Mouse (Mus musculus) regulatory T cell (primary cell): ENCODE measurements around the gene Rbm43.

Source experiments
- in situ Hi-C: fragments of 300-600 bp; cut with MboI, MseI; formaldehyde crosslinking; loops from one replicate; pipeline ENCODE4 v1.15.1; 2025; ENCODE audit warnings: high pct_unique_total_duplicates

Gene Rbm43

DNA sequence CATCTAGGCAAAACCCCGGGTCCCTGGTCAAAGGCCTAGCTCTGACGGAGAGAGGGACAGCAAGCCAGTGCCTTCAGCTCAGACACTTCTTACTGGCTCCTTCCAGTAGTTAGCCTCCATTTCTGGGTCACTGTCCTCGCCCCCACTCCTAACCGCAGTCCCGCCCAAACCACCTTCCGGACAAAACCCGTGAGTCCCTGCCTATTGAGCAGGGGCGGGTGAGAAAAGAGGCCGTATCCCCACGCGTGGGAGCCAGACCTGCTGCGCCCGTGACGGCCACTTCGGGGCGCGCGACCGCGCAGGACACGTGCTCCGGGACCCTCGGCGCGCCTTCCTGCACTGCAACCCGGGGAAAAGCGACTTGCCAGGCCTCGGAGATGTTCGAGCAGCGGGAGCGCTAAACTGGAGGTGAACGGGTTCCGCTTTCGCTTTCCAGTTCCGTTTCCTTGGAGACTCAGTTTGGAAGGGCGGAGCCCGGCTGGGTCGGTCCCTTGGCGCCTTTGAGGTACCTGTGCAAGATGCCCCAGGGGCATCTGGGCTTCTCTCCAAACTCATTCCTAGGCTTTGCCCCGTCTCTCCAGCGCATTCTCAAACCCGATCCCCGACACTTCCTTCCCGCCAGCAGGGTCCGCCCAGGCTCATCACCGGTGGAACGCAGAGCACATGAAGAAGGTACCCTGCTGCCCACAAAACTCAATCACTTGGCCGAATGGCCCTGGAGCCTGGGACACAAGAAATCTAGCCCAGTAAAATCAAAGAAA, at the start of gene Rbm43:
Rbm43 (minus strand) TSS at position 590 of the 761 bp plus-strand sequence.
- in situ Hi-C loops: no loop called here

- in situ Hi-C loops: no loop called here
These were observed 47.3 kb upstream of the Rbm43 start for GRCm38 (mm10) chr2:51982288-51982687.

DNA sequence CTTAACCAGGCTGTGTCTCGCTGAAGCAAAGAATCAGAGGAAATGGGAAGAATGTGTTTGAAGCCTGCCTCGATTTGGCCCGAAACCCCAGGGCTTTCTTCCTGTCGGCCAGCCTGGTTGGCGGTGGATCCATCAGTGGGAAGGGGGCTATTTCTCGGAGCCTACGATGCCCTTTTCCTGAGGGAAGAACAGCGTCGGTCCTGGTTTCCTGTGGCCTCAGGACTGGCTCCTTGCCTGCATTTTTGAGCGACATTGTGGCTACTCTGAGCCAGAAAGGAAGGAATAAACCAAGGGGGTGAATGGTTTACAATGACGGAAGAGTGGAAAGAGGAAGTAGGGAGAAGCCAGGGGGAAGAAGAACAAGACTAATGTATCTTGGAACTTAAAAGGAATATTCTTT, 46.7 kb upstream of the Rbm43 start:
- in situ Hi-C loops: no loop called here

- in situ Hi-C loops: no loop called here
These were observed 38.5 kb upstream of the Rbm43 start, which contains the start of gene Nmi for GRCm38 (mm10) chr2:51973410-51973968. Gene Nmi, minus strand, starts transcription at chr2:51973494.

DNA sequence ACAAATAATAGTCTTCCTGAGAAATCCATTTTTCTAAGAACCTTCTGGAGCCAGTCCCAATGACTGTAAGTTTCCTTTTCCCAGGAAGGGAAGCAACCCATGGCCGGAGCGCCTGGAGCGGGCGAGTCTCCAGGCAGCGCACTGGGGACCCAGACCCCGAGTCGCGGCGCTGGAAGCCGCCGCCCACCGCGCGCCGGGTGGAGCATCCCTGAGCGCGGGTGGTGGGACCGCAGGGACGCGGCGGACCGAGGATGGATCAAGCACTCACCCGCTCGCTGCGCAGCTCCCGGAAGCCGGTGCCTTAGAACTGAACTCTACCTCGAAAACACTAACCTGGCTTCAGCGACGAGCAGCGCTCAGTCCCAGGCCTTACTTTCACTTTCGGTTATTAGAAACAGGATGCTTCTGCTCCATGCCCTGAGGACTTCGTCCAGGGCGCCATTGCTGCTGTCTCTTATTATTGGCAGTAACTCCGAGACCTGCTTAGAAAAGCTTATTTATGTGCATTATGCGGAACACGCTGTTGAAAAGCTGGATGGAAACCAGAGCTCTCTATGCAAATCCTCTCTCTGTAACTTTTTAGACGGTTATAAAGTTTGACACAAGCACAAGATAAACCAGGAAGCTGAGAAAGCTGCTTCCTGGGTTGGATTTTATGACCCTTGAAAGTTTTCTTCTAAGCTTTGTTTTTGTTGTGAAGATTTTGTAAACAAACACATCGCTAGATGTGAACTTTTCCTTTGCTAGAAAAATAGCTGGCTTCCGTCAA, 37.9 kb upstream of the Rbm43 start:
- in situ Hi-C loops: no loop called here

DNA sequence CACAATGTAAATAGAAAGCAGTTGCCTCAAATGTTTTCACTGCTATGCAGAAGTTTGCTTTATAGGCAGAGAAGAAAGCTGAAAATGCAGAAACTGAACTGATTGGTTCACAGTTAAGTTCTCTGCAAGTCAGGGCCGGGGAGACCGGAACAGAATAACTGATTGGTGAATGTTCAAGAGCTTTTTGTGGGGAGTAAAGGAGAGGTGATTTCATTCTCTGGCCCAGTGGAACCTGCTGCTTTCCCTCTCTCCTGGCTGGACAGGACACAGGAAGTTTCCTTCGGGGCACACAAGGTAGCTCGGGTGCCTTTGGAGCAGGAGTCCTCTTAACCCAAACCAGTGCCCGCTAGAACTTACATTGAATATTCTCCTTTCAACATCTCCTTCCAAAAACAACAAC, 37.2 kb upstream of the Rbm43 start:
- in situ Hi-C loops: no loop called here

DNA sequence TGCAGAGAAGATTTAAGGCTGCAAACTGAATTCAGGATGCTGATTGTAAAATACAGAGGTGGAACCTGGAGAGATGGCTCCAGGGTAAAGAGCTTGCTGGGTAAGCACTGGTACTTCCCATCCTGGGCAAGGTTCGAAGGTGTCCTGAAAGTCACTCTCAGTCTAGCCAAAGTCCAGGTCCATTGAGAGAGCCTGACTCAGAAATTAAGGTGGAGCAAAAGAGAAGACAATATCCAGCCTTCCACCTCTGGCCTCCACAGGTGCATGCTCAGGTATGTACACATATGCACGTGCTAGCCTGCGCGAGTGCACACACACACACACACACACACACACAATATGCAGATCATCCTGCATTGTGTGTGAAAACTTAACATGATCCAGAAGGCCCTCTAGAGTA, 35.9 kb upstream of the Rbm43 start:
- in situ Hi-C loops: no loop called here

DNA sequence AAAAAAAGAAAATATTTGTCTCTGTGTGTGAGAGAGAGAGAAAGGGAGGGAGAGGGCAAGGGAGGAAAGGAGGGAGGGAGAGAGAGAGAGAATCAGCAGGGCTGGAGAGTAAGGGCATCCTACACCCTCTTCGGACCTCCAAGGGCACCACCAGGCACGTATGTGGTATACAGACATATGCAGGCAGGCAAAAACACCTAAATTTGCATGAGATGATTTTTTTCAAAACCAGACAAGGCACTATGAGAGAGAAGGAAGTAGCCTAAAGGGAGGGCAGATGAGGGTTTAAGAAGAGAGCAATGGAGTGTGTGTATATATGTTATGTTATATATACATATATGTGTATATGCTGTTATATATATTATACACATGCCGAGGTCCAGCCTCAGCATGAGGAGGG, 32.3 kb upstream of the Rbm43 start:
- in situ Hi-C loops: no loop called here

DNA sequence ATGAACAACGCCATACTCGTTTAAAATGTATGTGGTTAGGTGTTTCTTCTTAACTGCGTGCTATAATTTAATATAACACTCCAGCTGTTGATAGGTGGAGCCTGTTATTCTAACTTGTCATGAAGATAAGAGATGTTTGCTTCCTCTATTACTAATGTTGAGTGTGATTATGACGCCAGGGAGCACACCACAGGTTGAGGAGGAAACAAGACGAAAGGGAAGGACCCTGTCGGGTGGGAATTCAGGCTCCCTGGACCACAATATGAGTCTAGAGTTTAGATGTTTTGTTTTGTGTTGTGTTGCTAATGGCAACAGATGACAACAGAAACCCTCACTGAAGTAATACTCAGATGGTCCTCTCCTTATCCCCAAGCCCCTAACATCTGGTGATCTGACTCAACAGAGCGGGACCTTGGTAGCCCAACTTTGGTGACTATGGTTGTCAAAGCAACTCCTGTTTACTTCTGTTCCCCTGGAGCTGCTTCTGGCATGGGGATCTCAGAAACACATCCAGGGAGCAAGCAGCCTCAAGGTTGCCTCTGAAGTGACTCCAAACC, 18.8 kb upstream of the Rbm43 start:
- in situ Hi-C loops: loop anchor here (5.0 kb wide), 1 partner anchor 69 kb away; no protein-coding TSS in a partner anchor

- in situ Hi-C loops: loop anchor here (5.0 kb wide), 1 partner anchor 71 kb away; no protein-coding TSS in a partner anchor
These were observed 15.9 kb upstream of the Rbm43 start for GRCm38 (mm10) chr2:51950876-51951275.

- in situ Hi-C loops: no loop called here
These were observed 13.3 kb upstream of the Rbm43 start for GRCm38 (mm10) chr2:51948105-51948830.

DNA sequence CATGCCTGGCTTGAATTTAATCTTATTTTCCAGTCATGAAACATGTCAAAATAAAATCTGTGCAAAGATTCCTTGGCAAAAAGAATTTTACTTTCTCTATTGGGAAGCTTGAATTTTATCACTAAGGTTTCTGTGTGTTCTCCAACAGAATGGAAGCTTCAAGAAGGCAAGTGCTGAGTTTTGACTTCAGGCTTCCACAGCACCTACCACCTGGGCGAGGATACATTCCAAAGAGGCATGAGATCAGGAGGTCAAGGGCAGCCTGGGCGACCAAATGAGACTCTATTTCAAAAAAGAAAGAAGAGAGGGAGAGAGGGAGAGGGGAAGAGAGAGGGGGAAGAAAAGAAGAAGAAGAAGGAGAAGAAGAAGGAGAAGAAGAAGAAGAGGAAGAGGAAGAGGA, 10.8 kb upstream of the Rbm43 start:
- in situ Hi-C loops: no loop called here

DNA sequence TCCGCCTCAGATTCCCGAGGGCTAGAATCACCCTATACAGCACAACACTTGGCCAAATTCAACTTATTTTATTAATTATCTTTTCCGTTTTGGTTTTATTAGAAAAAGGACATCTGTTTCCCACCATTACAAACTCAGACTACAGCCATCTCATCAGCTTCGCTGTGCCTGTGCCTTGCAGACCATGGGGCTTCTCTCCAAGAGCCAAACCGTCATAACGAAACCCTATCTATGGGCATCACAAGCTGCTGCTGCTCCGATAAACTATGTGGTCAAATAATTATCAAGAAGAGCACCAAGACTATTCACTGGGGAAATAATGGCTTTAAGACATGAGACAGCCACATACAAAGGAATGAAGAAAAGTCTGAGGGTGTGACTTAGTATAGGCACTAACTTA, 6.9 kb upstream of the Rbm43 start:
- in situ Hi-C loops: no loop called here

DNA sequence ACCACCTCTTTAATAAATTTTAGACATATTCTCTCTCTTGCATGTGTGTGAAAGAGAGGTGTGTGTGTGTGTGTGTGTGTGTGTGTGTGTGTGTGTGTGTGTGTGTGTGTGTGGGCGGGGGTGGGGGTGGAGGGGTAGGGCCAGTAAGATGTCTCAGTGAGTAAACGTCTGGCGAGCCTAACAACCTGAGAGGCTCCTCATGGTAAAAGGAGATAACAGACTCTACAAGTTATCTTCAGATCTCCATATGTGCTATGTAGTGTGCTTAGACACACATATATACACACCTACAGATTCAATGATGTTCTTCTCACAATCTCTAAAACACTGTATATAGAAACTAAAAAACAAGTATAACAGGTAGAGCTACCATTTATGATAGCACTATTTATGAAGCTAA, 3.8 kb upstream of the Rbm43 start:
- in situ Hi-C loops: no loop called here

DNA sequence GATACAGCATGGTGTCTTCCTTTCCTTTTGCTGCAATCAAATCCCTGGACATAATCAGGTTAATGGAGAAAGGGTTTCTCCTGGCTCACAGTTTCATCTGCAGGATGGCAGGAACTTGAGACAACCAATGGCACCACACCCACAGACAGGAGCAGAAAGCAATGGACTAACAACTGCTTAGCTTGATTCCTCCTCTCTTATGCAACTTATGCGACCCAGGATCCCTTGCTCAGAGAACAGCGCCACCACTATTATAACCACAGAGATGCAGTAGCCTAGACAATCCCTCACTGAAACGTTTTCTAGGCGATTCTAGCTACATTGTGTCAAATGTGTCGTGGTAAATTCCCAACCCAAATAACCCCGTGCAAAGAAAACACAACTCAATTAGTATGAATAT, 2.0 kb upstream of the Rbm43 start:
- in situ Hi-C loops: no loop called here

- in situ Hi-C loops: no loop called here
These were observed 1.6 kb upstream of the Rbm43 start for GRCm38 (mm10) chr2:51936585-51936984.

DNA sequence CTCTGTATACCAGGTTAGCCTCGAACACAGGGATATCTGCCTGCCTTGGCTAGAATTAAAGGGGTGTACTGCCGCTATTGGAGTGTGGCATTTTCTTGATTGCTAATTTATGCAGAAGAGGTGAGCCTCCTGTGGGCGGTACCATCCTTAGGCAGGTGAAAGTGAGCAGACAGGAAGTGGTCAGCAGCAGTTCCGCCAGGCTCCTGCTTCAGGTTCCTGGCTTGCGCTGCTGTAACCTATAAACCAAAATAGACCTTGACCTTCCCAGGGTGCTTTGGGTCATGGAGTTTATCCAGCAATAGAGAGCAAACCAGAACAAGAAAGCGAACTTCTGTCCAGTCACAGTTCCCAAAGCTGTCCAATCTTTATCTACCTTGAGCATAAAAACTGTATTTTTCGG, 958 bp upstream of the Rbm43 start:
- in situ Hi-C loops: no loop called here

GRCm38 (mm10) chr2:51933341-51934134, 1.4 kb downstream of the Rbm43 start:
- in situ Hi-C loops: no loop called here

- in situ Hi-C loops: no loop called here
These were observed 3.7 kb downstream of the Rbm43 start for GRCm38 (mm10) chr2:51931241-51931640.

GRCm38 (mm10) chr2:51914944-51915680, 19.9 kb downstream of the Rbm43 start:
- in situ Hi-C loops: no loop called here
